Mouse (Mus musculus): ENCODE data around the gene Rbm10.

DNA sequence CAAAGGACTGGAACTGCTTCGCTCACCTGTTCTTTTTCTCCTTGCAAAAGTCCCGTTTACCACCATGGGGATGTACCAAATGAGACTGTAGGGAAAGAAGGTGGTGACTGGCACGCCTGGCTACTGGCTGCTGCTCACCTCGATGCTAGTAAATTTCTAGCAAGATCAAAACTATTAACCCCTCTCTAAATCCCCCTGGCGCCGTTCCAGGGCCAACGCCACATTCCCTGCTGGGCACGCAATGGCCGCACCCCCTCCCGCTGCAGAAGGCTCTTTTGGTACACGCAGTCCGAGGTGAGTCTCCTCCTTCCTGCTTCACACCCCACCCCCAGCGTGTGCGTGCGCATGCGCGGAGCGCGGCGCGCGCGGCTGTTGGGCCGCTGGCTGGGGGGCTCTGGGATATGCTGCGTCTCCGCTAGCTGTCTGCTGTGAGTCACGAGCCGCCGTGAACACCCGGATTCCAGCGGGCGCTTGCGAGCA lies 70.8 kb downstream of the Rbm10 start:
- TF ChIP-seq POLR2A (IDR thresholded peaks at IDR 0.05; ENCODE audit: insufficient read depth, low read depth, low read length) (peak; percentile 67), CTCF (IDR thresholded peaks at IDR 0.05; ENCODE audit: insufficient read depth, low read depth, low read length) (no peak)

Data from olfactory bulb, adult 2 months (tissue).